In genomic region chr11:24467458-24467857, GRCm38 (mm10) we compare ENCODE assay signal across 20 mouse cellular contexts.
DNase-seq lines count a peak whose midpoint lies in the region; ATAC-seq lines count a peak whose summit lies in the region.
"Had no signal": no experiment of that assay in that cellular context is flagged by ENCODE, and none has a peak within 500 bp of the region (broad histone marks: within the 10 kb centered on the region; RNA-seq: fewer than 3 reads in every experiment).

No protein-coding gene starts in this region.

- ATAC-seq in cerebellum, adult (ENCODE audit: insufficient number of reproducible peaks, low FRiP score, low TSS enrichment), result peak; percentile 77; the same call in 1 of the 2 replicates
- ATAC-seq in hindbrain, embryonic 14.5 days (ENCODE audit: low FRiP score), result no peak
- ATAC-seq in heart, embryonic 12.5 days (ENCODE audit: insufficient number of reproducible peaks, low FRiP score), result no peak
- ATAC-seq: forebrain, embryonic 14.5 days; hindbrain, embryonic 16.5 days had no signal

- no peak overlapping the region for H3K4me3 ChIP-seq in hindbrain, embryonic 14.5 days (replicated peaks; ENCODE audit: low read length)
- no peak overlapping the region for H3K4me3 ChIP-seq in heart, embryonic 12.5 days
- H3K4me3 ChIP-seq: heart, adult 2 months had no signal

- no peak overlapping the region for H3K4me2 ChIP-seq in hindbrain, embryonic 14.5 days (replicated peaks)
- no peak overlapping the region for H3K4me2 ChIP-seq in heart, embryonic 12.5 days
- H3K4me2 ChIP-seq: liver, embryonic 11.5 days; lung, embryonic 14.5 days had no signal

- H3K9me3 ChIP-seq in hindbrain, embryonic 14.5 days (ENCODE audit: control insufficient read depth, low read length), result no peaks in the 10 kb centered on the region
- H3K9me3 ChIP-seq in heart, embryonic 12.5 days (replicated peaks), result no peaks in the 10 kb centered on the region

- no peaks in the 10 kb centered on the region for H3K4me1 ChIP-seq in hindbrain, embryonic 14.5 days (replicated peaks; ENCODE audit: control insufficient read depth, insufficient read depth, low read length)
- H3K4me1 ChIP-seq in heart, embryonic 12.5 days (replicated peaks), result peaks cover 4% of the 10 kb centered on the region

- no peaks in the 10 kb centered on the region for H3K36me3 ChIP-seq in hindbrain, embryonic 14.5 days (replicated peaks; ENCODE audit: control insufficient read depth, insufficient read depth)
- H3K36me3 ChIP-seq in heart, embryonic 12.5 days, result no peaks in the 10 kb centered on the region

- H3K27ac ChIP-seq in hindbrain, embryonic 14.5 days, result no peak overlapping the region
- no peak overlapping the region for H3K27ac ChIP-seq in heart, embryonic 12.5 days (ENCODE audit: poor library complexity, severe bottlenecking)
- H3K27ac ChIP-seq: heart, adult 2 months; macrophage had no signal

- H3K9ac ChIP-seq in hindbrain, embryonic 14.5 days, result no peak overlapping the region
- H3K9ac ChIP-seq in heart, embryonic 12.5 days, result no peak overlapping the region
- H3K9ac ChIP-seq: lung, embryonic 14.5 days had no signal

- no peak for DNase-seq in cerebellum, postnatal 4 days (ENCODE audit: low spot score in 2 of 2)
- peak; percentile 29 to 56 for DNase-seq in left cerebral cortex, postnatal 36 days (ENCODE audit: low spot score in 2 of 2)
- no peak for DNase-seq in left cerebral cortex, adult 11 months (ENCODE audit: low spot score)
- peak; percentile 81 to 86 for DNase-seq in cerebellum, postnatal 25 days
- peak; percentile 60 to 88 for DNase-seq in layer of hippocampus, postnatal 14 days (ENCODE audit: low spot score in 2 of 2)
- no peak for DNase-seq in hindbrain, embryonic 14.5 days (ENCODE audit: low spot score)
- DNase-seq: adrenal gland, adult 8-10 months; heart, adult 2 months; heart, postnatal 10 days; kidney, adult 18-20 months; kidney, postnatal 36 days; lung, embryonic 14.5 days; midbrain, embryonic 14.5 days; thymus, postnatal 25 days had no signal

- H3K27me3 ChIP-seq in hindbrain, embryonic 14.5 days (ENCODE audit: control insufficient read depth, insufficient read depth, low read length), result no peaks in the 10 kb centered on the region
- no peaks in the 10 kb centered on the region for H3K27me3 ChIP-seq in heart, embryonic 12.5 days (replicated peaks)

- intact Hi-C loops in left cerebral cortex, postnatal 36 days (cut with DNase I), result no loop called here

- WGBS in hindbrain, embryonic 14.5 days, result 96% methylated on average over 8 of the region's 8 CpGs
- WGBS in heart, embryonic 12.5 days, result 90% methylated on average over 8 of the region's 8 CpGs

Comparison
In these comparisons a context has a peak if more than half of its experiments do, and no peak if none do; other contexts are left out.
1. DNase-seq: peak in left cerebral cortex, postnatal 36 days (2 of 2), cerebellum, postnatal 25 days (2 of 2) and layer of hippocampus, postnatal 14 days (2 of 2); none in cerebellum, postnatal 4 days (0 of 2), left cerebral cortex, adult 11 months (single experiment) and hindbrain, embryonic 14.5 days (single experiment).